ENCODE assay signal across 9 mouse cellular contexts in genomic region chr11:98699911-98700310, GRCm38 (mm10). TPM values are rescaled to one million over a fixed set of nuclear protein-coding genes. Genes with fewer than 3 reads are reported as not detected.
DNase-seq lines count a peak whose midpoint lies in the region; ATAC-seq and TF ChIP-seq lines count a peak whose summit lies in the region.
"Had no signal": no experiment of that assay in that cellular context is flagged by ENCODE, and none has a peak within 500 bp of the region (broad histone marks: within the 10 kb centered on the region; RNA-seq: fewer than 3 reads in every experiment).

No protein-coding gene starts in this region.

- DNase-seq in adrenal gland, adult 8-10 months = peak; percentile 54
- DNase-seq in embryo, embryonic 11.5 days (ENCODE audit: low read depth, low spot score) = peak; percentile 45
- peak; percentile 86 to 89 for DNase-seq in heart, postnatal 10 days
- peak; percentile 53 to 85 for DNase-seq in layer of hippocampus, adult 18-20 months (ENCODE audit: low spot score in 2 of 2)
- DNase-seq in lung, postnatal 0 days (ENCODE audit: low spot score) = peak; percentile 88
- peak; percentile 71 for DNase-seq in right cerebral cortex, adult 18-20 months
- peak; percentile 80 for DNase-seq in urinary bladder, postnatal 25 days (ENCODE audit: low spot score)

- 12% methylated on average over 4 of the region's 4 CpGs for WGBS in lung, postnatal 0 days

- H3K36me3 ChIP-seq in E14TG2a.4 (ENCODE audit: insufficient read depth, low read length) = peaks cover 37% of the 10 kb centered on the region
- peaks cover 10% of the 10 kb centered on the region for H3K36me3 ChIP-seq in lung, postnatal 0 days (ENCODE audit: insufficient read depth, low read length)

- H3K9ac ChIP-seq in lung, postnatal 0 days (replicated peaks; ENCODE audit: low read depth) = no peak overlapping the region

- intact Hi-C loops in heart, postnatal 10 days (cut with DNase I) = loop anchor here (1.0 to 5.0 kb wide), 4 partner anchors 10 to 207 kb away; partner anchors contain the start of gene Cdc6

- H3K27ac ChIP-seq in lung, postnatal 0 days (ENCODE audit: low read length) = no peak overlapping the region

- H3K4me1 ChIP-seq in E14TG2a.4 (replicated peaks; ENCODE audit: low read depth, low read length) = peaks cover 53% of the 10 kb centered on the region
- H3K4me1 ChIP-seq in lung, postnatal 0 days (ENCODE audit: insufficient read depth, low read depth, low read length) = no peaks in the 10 kb centered on the region

- TF ChIP-seq EP300 in lung, postnatal 0 days (IDR thresholded peaks at IDR 0.05) = no peak

- peak; percentile 62; the same call in 1 of the 2 replicates for TF ChIP-seq CTCF in E14TG2a.4 (conservative IDR thresholded peaks at IDR 0.05; ENCODE audit: low read length)
- TF ChIP-seq CTCF in lung, postnatal 0 days (IDR thresholded peaks at IDR 0.05) = peak; percentile 92

- peak; percentile 67 for ATAC-seq in lung, postnatal 0 days

- H3K4me2 ChIP-seq in lung, postnatal 0 days (replicated peaks; ENCODE audit: low read depth, low read length) = no peak overlapping the region

- peaks cover 18% of the 10 kb centered on the region for H3K27me3 ChIP-seq in E14TG2a.4 (ENCODE audit: insufficient read depth, low read length)
- H3K27me3 ChIP-seq in lung, postnatal 0 days (replicated peaks; ENCODE audit: insufficient read depth, low read length) = no peaks in the 10 kb centered on the region

- no peaks in the 10 kb centered on the region for H3K9me3 ChIP-seq in E14TG2a.4 (ENCODE audit: low read length)
- H3K9me3 ChIP-seq in lung, postnatal 0 days (ENCODE audit: low read length) = no peaks in the 10 kb centered on the region

- no peak overlapping the region for H3K4me3 ChIP-seq in E14TG2a.4 (replicated peaks; ENCODE audit: low read length)
- H3K4me3 ChIP-seq in lung, postnatal 0 days (ENCODE audit: low read depth, low read length) = no peak overlapping the region

RNA-seq across cellular contexts. Expression of gene Csf3, which starts 1.2 kb away (rescaled TPM):
- total RNA-seq in adrenal gland, adult 8-10 months (2022) = not detected
- total RNA-seq in heart, postnatal 10 days (2021) = not detected
- total RNA-seq in layer of hippocampus, adult 18-20 months (2021) = not detected
- 0.19 TPM in 1 of 2 replicates, not detected in the other for polyA plus RNA-seq in lung, postnatal 0 days (2015; fragmentation: Nextera tagmentation; extraction: Ambion mirVana)
- polyA plus RNA-seq: heart, embryonic 16.5 days had no signal

RNA-seq across cellular contexts. Expression of gene Psmd3, which starts 17.6 kb away (rescaled TPM):
- 100 to 1,000 TPM; 115 to 121 (median 117) TPM for total RNA-seq in adrenal gland, adult 8-10 months (2022)
- 100 to 1,000 TPM; 131 to 132 TPM for total RNA-seq in heart, postnatal 10 days (2021)
- total RNA-seq in layer of hippocampus, adult 18-20 months (2021) = 100 to 1,000 TPM; 126 to 131 TPM
- polyA plus RNA-seq in lung, postnatal 0 days (2015; fragmentation: Nextera tagmentation; extraction: Ambion mirVana) = 105 and 107 TPM in 2 replicates

RNA-seq across cellular contexts. Expression of gene Med24, which starts 29.3 kb away (rescaled TPM):
- 10 to 100 TPM; 47.7 to 63.3 (median 55.7) TPM for total RNA-seq in adrenal gland, adult 8-10 months (2022)
- 10 to 100 TPM; 44.9 to 52.1 TPM for total RNA-seq in heart, postnatal 10 days (2021)
- 100 to 1,000 TPM; 126 TPM for total RNA-seq in layer of hippocampus, adult 18-20 months (2021)
- polyA plus RNA-seq in lung, postnatal 0 days (2015; fragmentation: Nextera tagmentation; extraction: Ambion mirVana) = 19.9 and 20.6 TPM in 2 replicates

RNA-seq across cellular contexts. Expression of gene Gsdma, which starts 35.8 kb away (rescaled TPM):
- total RNA-seq in adrenal gland, adult 8-10 months (2022) = not detected
- total RNA-seq in heart, postnatal 10 days (2021) = not detected
- total RNA-seq in layer of hippocampus, adult 18-20 months (2021) = not detected
- not detected in 2 replicates for polyA plus RNA-seq in lung, postnatal 0 days (2015; fragmentation: Nextera tagmentation; extraction: Ambion mirVana)
- polyA plus RNA-seq: heart, embryonic 16.5 days had no signal

RNA-seq across cellular contexts. Expression of gene Thra, which starts 40.5 kb away (rescaled TPM):
- 100 to 1,000 TPM in 1 of 4 experiments, 10 to 100 TPM in 3; 67.1 to 111 (median 82.9) TPM for total RNA-seq in adrenal gland, adult 8-10 months (2022)
- 100 to 1,000 TPM; 172 to 190 TPM for total RNA-seq in heart, postnatal 10 days (2021)
- total RNA-seq in layer of hippocampus, adult 18-20 months (2021) = 1,000 to 10,000 TPM; 1,110 to 1,111 TPM
- polyA plus RNA-seq in lung, postnatal 0 days (2015; fragmentation: Nextera tagmentation; extraction: Ambion mirVana) = 38.1 and 40.5 TPM in 2 replicates
